Mouse (Mus musculus): ENCODE results near the gene Cldn9.

DNA sequence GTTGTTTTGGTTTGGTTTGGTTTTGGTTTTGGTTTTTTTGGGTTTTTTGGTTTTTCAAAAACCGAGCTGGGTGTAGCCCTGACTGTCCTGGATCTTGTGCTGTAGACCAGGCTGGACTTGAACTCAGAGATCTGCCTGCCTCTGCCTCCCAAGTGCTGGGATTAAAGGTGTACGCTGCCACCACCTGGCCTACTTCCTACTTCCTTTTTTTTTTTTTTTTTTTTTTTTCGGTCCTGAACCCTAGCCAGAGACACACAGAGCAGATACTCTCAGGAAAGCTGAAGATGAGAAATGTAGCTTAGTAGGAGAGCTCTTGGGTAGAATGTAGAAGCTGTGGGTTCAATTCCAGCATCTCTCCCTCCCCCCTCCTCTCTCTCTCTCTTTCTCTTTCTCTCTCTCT is 25.4 kb downstream of the Cldn9 start:
- TF ChIP-seq NANOG (IDR thresholded peaks at IDR 0.05; ENCODE audit: borderline replicate concordance, low read length) (no peak), CTCF (conservative IDR thresholded peaks at IDR 0.05; ENCODE audit: low read length) (no peak)

All from E14TG2a.4 (cell line).